Mouse (Mus musculus) CH12.LX (cell line): ENCODE results near the gene Prickle2. TPM values are rescaled to one million over a fixed set of nuclear protein-coding genes. Genes with fewer than 3 reads are reported as not detected.

Experiments used
- DNase-seq: peaks from one replicate; pipeline ENCODE4 v3.0.0-alpha.2; 2013; ENCODE audit errors: extremely low read depth
- H3K27ac ChIP-seq: 2 replicates; pipeline ENCODE4 v1.5.1; 2012; ENCODE audit warnings: low read depth, mild to moderate bottlenecking, control low read depth, moderate library complexity; ENCODE audit not compliant: insufficient read depth
- H3K27me3 ChIP-seq: replicated peaks from 2 replicates; pipeline ENCODE3; 2012; ENCODE audit warnings: inconsistent platforms
- H3K36me3 ChIP-seq, 2 experiments: replicated peaks in 1 of 2; 2 replicates each; pipeline versions ENCODE3 to v1.6.1; 2012; ENCODE audit warnings: inconsistent platforms in 1 of 2, low read length in 1 of 2, mild to moderate bottlenecking in 1 of 2, mixed read lengths in 1 of 2, moderate library complexity in 1 of 2; ENCODE audit not compliant: control insufficient read depth in 1 of 2, insufficient read depth in 1 of 2
- H3K4me1 ChIP-seq, 2 experiments: 2 replicates each; pipeline ENCODE4 v1.6.1; 2012; ENCODE audit warnings: inconsistent platforms in 1 of 2, moderate library complexity in 1 of 2; ENCODE audit not compliant: insufficient read depth in 2 of 2, control insufficient read depth in 1 of 2
- H3K4me2 ChIP-seq: 2 replicates; pipeline ENCODE4 v1.6.1; 2012; ENCODE audit warnings: low read depth, mild to moderate bottlenecking, control low read depth; ENCODE audit not compliant: poor library complexity, insufficient read depth, severe bottlenecking
- H3K4me3 ChIP-seq, 3 experiments: fragments of 150-350 bp in 1 of 3; sonication (generic) in 1 of 3; replicated peaks in 1 of 3; 2 replicates each; pipeline versions ENCODE3 to v1.5.1; 2011 to 2012; ENCODE audit warnings: low read depth in 2 of 3, low read length in 2 of 3, mild to moderate bottlenecking in 2 of 3, moderate library complexity in 2 of 3, control low read depth in 1 of 3, improper control_type of control experiment in 1 of 3, inconsistent platforms in 1 of 3, mixed read lengths in 1 of 3; ENCODE audit not compliant: poor library complexity in 1 of 3
- H3K79me2 ChIP-seq: replicated peaks from 2 replicates; pipeline ENCODE4 v1.6.1; 2012; ENCODE audit warnings: mild to moderate bottlenecking, moderate library complexity; ENCODE audit not compliant: control insufficient read depth, poor library complexity, insufficient read depth, severe bottlenecking; ENCODE audit errors: extremely low read depth
- H3K9ac ChIP-seq: 2 replicates; pipeline ENCODE4 v1.6.1; 2012; ENCODE audit warnings: low read depth, mild to moderate bottlenecking, control low read depth, moderate library complexity; ENCODE audit not compliant: insufficient read depth
- H3K9me3 ChIP-seq: replicated peaks from 2 replicates; pipeline ENCODE3; 2012; ENCODE audit warnings: low read length, inconsistent platforms, mixed read lengths
- BHLHE40 ChIP-seq: IDR thresholded peaks from 2 replicates; pipeline ENCODE4 v1.6.1; 2011; ENCODE audit warnings: mild to moderate bottlenecking, low read depth, low read length, improper control_type of control experiment
- CHD1 ChIP-seq: IDR thresholded peaks from 2 replicates; pipeline ENCODE4 v1.6.1; 2012; ENCODE audit warnings: low read depth, low read length, improper control_type of control experiment, inconsistent platforms
- CHD2 ChIP-seq: IDR thresholded peaks from 2 replicates; pipeline ENCODE4 v1.6.1; 2011; ENCODE audit warnings: low read length, improper control_type of control experiment
- CTCF ChIP-seq, 2 experiments: IDR thresholded peaks in 1 of 2; conservative IDR thresholded peaks in 1 of 2; 2 replicates each; pipeline ENCODE4 v1.5.1; 2011 to 2012; ENCODE audit warnings: low read depth in 2 of 2, low read length in 2 of 2, improper control_type of control experiment in 1 of 2, inconsistent platforms in 1 of 2, mild to moderate bottlenecking in 1 of 2, moderate library complexity in 1 of 2
- EP300 ChIP-seq: IDR thresholded peaks from 2 replicates; pipeline ENCODE4 v1.6.1; 2011; ENCODE audit warnings: low read length, improper control_type of control experiment
- ETS1 ChIP-seq: conservative IDR thresholded peaks from 2 replicates; pipeline ENCODE4 v1.6.1; 2012; ENCODE audit warnings: low read depth, mild to moderate bottlenecking, inconsistent platforms, low read length, improper control_type of control experiment, moderate library complexity
- IRF4 ChIP-seq: IDR thresholded peaks from 2 replicates; pipeline ENCODE4 v1.6.1; 2014; ENCODE audit warnings: low read depth, mild to moderate bottlenecking, inconsistent platforms, low read length, improper control_type of control experiment
- JUN ChIP-seq: IDR thresholded peaks from 2 replicates; pipeline ENCODE4 v1.6.1; 2011; ENCODE audit warnings: low read depth, mild to moderate bottlenecking, low read length, improper control_type of control experiment, moderate library complexity; ENCODE audit not compliant: insufficient read depth
- MAFK ChIP-seq: IDR thresholded peaks from 2 replicates; pipeline ENCODE4 v1.6.1; 2011; ENCODE audit warnings: low read length, improper control_type of control experiment; ENCODE audit not compliant: insufficient replicate concordance
- MAZ ChIP-seq: IDR thresholded peaks from 2 replicates; pipeline ENCODE4 v1.6.1; 2012; ENCODE audit warnings: low read depth, mild to moderate bottlenecking, inconsistent platforms, low read length, improper control_type of control experiment, moderate library complexity
- PAX5 ChIP-seq: IDR thresholded peaks from 2 replicates; pipeline ENCODE4 v1.6.1; 2012; ENCODE audit warnings: low read length, inconsistent platforms, mixed read lengths
- POLR2AphosphoS2 ChIP-seq: IDR thresholded peaks from 2 replicates; pipeline ENCODE4 v1.6.1; 2011; ENCODE audit warnings: low read depth, low read length, improper control_type of control experiment
- SIN3A ChIP-seq: IDR thresholded peaks from 2 replicates; pipeline ENCODE4 v1.6.1; 2012; ENCODE audit warnings: low read length, improper control_type of control experiment, inconsistent platforms
- SMC3 ChIP-seq: IDR thresholded peaks from 2 replicates; pipeline ENCODE4 v1.6.1; 2011; ENCODE audit warnings: low read depth, low read length, improper control_type of control experiment
- TBP ChIP-seq: conservative IDR thresholded peaks from 2 replicates; pipeline ENCODE4 v1.6.1; 2011; ENCODE audit warnings: low read depth, low read length, improper control_type of control experiment
- USF2 ChIP-seq: conservative IDR thresholded peaks from 2 replicates; pipeline ENCODE4 v1.6.1; 2011; ENCODE audit warnings: low read depth, low read length, improper control_type of control experiment
- ZC3H11A ChIP-seq: IDR thresholded peaks from 2 replicates; pipeline ENCODE4 v1.6.1; 2012; ENCODE audit warnings: low read depth, mild to moderate bottlenecking, inconsistent platforms, low read length, improper control_type of control experiment
- ZKSCAN1 ChIP-seq: IDR thresholded peaks from 2 replicates; pipeline ENCODE4 v1.6.1; 2012; ENCODE audit warnings: low read depth, inconsistent platforms, low read length, improper control_type of control experiment, borderline replicate concordance
- ZMIZ1 ChIP-seq: IDR thresholded peaks from 2 replicates; pipeline ENCODE4 v1.6.1; 2012; ENCODE audit warnings: low read depth, mild to moderate bottlenecking, inconsistent platforms, low read length, improper control_type of control experiment
- ZNF384 ChIP-seq: IDR thresholded peaks from 2 replicates; pipeline ENCODE4 v1.6.1; 2012; ENCODE audit warnings: low read depth, low read length, improper control_type of control experiment, inconsistent platforms
- dilution Hi-C: fragments of 300-500 bp; cut with MboI; formaldehyde crosslinking; loops from 2 replicates; pipeline ENCODE4 v1.14.3; 2020; ENCODE audit warnings: low sequenced_read_pairs; ENCODE audit not compliant: extremely low pct_unique_long_range_greater_than_20kb, extremely low pct_ligation_motif_present
- in situ Hi-C: fragments of 300-500 bp; cut with MboI; formaldehyde crosslinking; loops from 3 replicates; pipeline ENCODE4 v1.14.3; 2019; ENCODE audit warnings: low sequenced_read_pairs, low pct_ligation_motif_present, low pct_unique_long_range_greater_than_20kb, mixed read lengths
- polyA plus RNA-seq: library from polyadenylated mRNA; unstranded; fragments of >175 nt; gene quantifications from 2 replicates; pipeline ENCODE4 v1.2.1, GENCODE M21; 2012; ENCODE audit warnings: low read depth; ENCODE audit not compliant: insufficient read length
- total RNA-seq, 2 experiments: library from RNA; depleted of rRNA; stranded (reverse); fragments of 300-350 nt in 1 of 2; fragments of >200 nt in 1 of 2; gene quantifications; 2 replicates each; pipeline ENCODE4 v1.2.3; 2012 to 2014

Gene Prickle2
- total and polyA plus RNA-seq, 3 experiments: not detected

- in situ Hi-C loops (no loop called here), dilution Hi-C loops (no loop called here)
- Histone ChIP-seq H3K4me3 (no peak overlapping the region), H3K36me3 (no peaks in the 10 kb centered on the region), H3K27me3 (no peaks in the 10 kb centered on the region), H3K79me2 (no peaks in the 10 kb centered on the region), H3K9me3 (peaks cover 71% of the 10 kb centered on the region), H3K4me1 (no peaks in the 10 kb centered on the region), H3K27ac (no peak overlapping the region), H3K9ac (no peak overlapping the region), H3K4me2 (no peak overlapping the region)
- DNase-seq: no peak
- TF ChIP-seq USF2 (no peak), POLR2AphosphoS2 (no peak), IRF4 (no peak), CTCF (conservative IDR thresholded peaks at IDR 0.05 in 1 of 2, IDR thresholded peaks at IDR 0.05 in 1 of 2; ENCODE audit: low read depth in 2 of 2, low read length in 2 of 2) (no peak), MAZ (no peak), SMC3 (no peak), ZC3H11A (no peak), ZKSCAN1 (no peak), MAFK (no peak), ZNF384 (no peak), EP300 (no peak)
Observed at GRCm38 (mm10) chr6:92727351-92727986, 21.5 kb upstream of the Prickle2 start.

GRCm38 (mm10) chr6:92726121-92726520 lies 20.2 kb upstream of the Prickle2 start:
- Histone ChIP-seq H3K9me3 (peaks cover 74% of the 10 kb centered on the region), H3K9ac (no peak overlapping the region), H3K4me3 (no peak overlapping the region), H3K27me3 (no peaks in the 10 kb centered on the region), H3K4me2 (no peak overlapping the region), H3K27ac (no peak overlapping the region), H3K79me2 (no peaks in the 10 kb centered on the region), H3K4me1 (no peaks in the 10 kb centered on the region), H3K36me3 (no peaks in the 10 kb centered on the region)
- in situ Hi-C loops (no loop called here), dilution Hi-C loops (no loop called here)
- TF ChIP-seq JUN (no peak), MAFK (no peak), CHD2 (no peak), ZMIZ1 (no peak), USF2 (no peak), ZC3H11A (no peak), ETS1 (no peak), PAX5 (no peak), TBP (no peak), BHLHE40 (no peak), CHD1 (no peak), ZNF384 (no peak), CTCF (conservative IDR thresholded peaks at IDR 0.05 in 1 of 2, IDR thresholded peaks at IDR 0.05 in 1 of 2; ENCODE audit: low read depth in 2 of 2, low read length in 2 of 2) (no peak), SIN3A (no peak), SMC3 (no peak)
- no peak for DNase-seq
